Mouse (Mus musculus) heart, embryonic 16.5 days (tissue): ENCODE results near the gene Plekhg1. TPM values are rescaled to one million over a fixed set of nuclear protein-coding genes. Genes with fewer than 3 reads are reported as not detected.

Source experiments
- ATAC-seq: fragments of 200-750 bp; cut with Nextera tagmentation; replicated peaks from 2 replicates; pipeline ENCODE4 v1.8.0; 2017; ENCODE audit warnings: moderate number of reproducible peaks; ENCODE audit not compliant: insufficient read depth, low FRiP score; ENCODE audit errors: extremely low read depth
- H3K27ac ChIP-seq: fragments of 300-500 bp; sonication (generic); 2 replicates; pipeline ENCODE4 v1.5.1; 2014; ENCODE audit warnings: mild to moderate bottlenecking, low read length, control low read depth, moderate library complexity
- H3K27me3 ChIP-seq: fragments of 300-500 bp; sonication (generic); 2 replicates; pipeline ENCODE4 v1.6.1; 2014; ENCODE audit warnings: low read length, mixed read lengths; ENCODE audit not compliant: control insufficient read depth, insufficient read depth
- H3K36me3 ChIP-seq: fragments of 300-500 bp; sonication (generic); 2 replicates; pipeline ENCODE4 v1.6.1; 2014; ENCODE audit not compliant: control insufficient read depth, insufficient read depth
- H3K4me1 ChIP-seq: fragments of 300-500 bp; sonication (generic); 2 replicates; pipeline ENCODE4 v1.6.1; 2014; ENCODE audit warnings: low read length, mixed read lengths; ENCODE audit not compliant: control insufficient read depth, insufficient read depth
- H3K4me2 ChIP-seq: fragments of 300-500 bp; sonication (generic); 2 replicates; pipeline ENCODE4 v1.6.1; 2014; ENCODE audit warnings: low read depth, mild to moderate bottlenecking, control low read depth, low read length
- H3K4me3 ChIP-seq: fragments of 300-500 bp; sonication (generic); 2 replicates; pipeline ENCODE4 v1.5.1; 2014; ENCODE audit warnings: mild to moderate bottlenecking, control low read depth, low read length
- H3K9ac ChIP-seq: fragments of 300-500 bp; sonication (generic); 2 replicates; pipeline ENCODE4 v1.6.1; 2014; ENCODE audit warnings: low read length, control low read depth
- H3K9me3 ChIP-seq: fragments of 300-500 bp; sonication (generic); replicated peaks from 2 replicates; pipeline ENCODE4 v1.6.1; 2016; ENCODE audit warnings: low read length; ENCODE audit not compliant: control insufficient read depth
- WGBS: fragments of 180-500 bp; shearing (Covaris S2); extraction: QIAGEN DNeasy Blood & Tissue Kit; methylation state at CpG from one replicate; pipeline ENCODE4 v1.1.7; 2014; 5-methylcytosine and 5-hydroxymethylcytosine counted together
- polyA plus RNA-seq: library from polyadenylated mRNA; unstranded; fragments of >200 nt; fragmentation: Nextera tagmentation; extraction: Ambion mirVana; gene quantifications from 2 replicates; pipeline ENCODE4 v1.2.1, GENCODE M21; 2015

Gene Plekhg1
- polyA plus RNA-seq, 1 experiment from 2014 or later = 9.3 TPM

GRCm38 (mm10) chr10:3830618-3831017, 90.5 kb downstream of the Plekhg1 start:
- WGBS = 90% methylated on average over 1 of the region's 1 CpGs

GRCm38 (mm10) chr10:3831597-3832351, 91.6 kb downstream of the Plekhg1 start:
- Histone ChIP-seq H3K36me3 (no peaks in the 10 kb centered on the region), H3K9ac (no peak overlapping the region), H3K4me2 (no peak overlapping the region), H3K9me3 (no peaks in the 10 kb centered on the region), H3K27me3 (no peaks in the 10 kb centered on the region), H3K27ac (peak overlapping the region; percentile 47), H3K4me1 (no peaks in the 10 kb centered on the region), H3K4me3 (no peak overlapping the region)
- peak; percentile 62; the same call in 1 of the 2 replicates for ATAC-seq
- WGBS = 75% methylated on average over 11 of the region's 11 CpGs

More at GRCm38 (mm10) chr10:3830618-3831017, 90.5 kb downstream of the Plekhg1 start:
- Histone ChIP-seq H3K9me3 (no peaks in the 10 kb centered on the region), H3K4me2 (no peak overlapping the region), H3K9ac (no peak overlapping the region), H3K27me3 (no peaks in the 10 kb centered on the region), H3K36me3 (no peaks in the 10 kb centered on the region), H3K27ac (no peak overlapping the region), H3K4me3 (no peak overlapping the region), H3K4me1 (no peaks in the 10 kb centered on the region)
- no peak for ATAC-seq

GRCm38 (mm10) chr10:3834060-3834459, 93.9 kb downstream of the Plekhg1 start:
- no peaks in the 10 kb centered on the region for H3K36me3 ChIP-seq
- H3K9ac ChIP-seq = no peak overlapping the region
- no peaks in the 10 kb centered on the region for H3K27me3 ChIP-seq
- H3K4me1 ChIP-seq = no peaks in the 10 kb centered on the region
- H3K27ac ChIP-seq = no peak overlapping the region
- H3K9me3 ChIP-seq = no peaks in the 10 kb centered on the region
- no peak for ATAC-seq
- 96% methylated on average over 1 of the region's 1 CpGs for WGBS
- no peak overlapping the region for H3K4me2 ChIP-seq
- no peak overlapping the region for H3K4me3 ChIP-seq

GRCm38 (mm10) chr10:3834678-3835077, 94.5 kb downstream of the Plekhg1 start:
- H3K27me3 ChIP-seq = no peaks in the 10 kb centered on the region
- H3K27ac ChIP-seq = no peak overlapping the region
- no peaks in the 10 kb centered on the region for H3K4me1 ChIP-seq
- H3K4me2 ChIP-seq = no peak overlapping the region
- no peak overlapping the region for H3K9ac ChIP-seq
- ATAC-seq = no peak
- 79% methylated on average over 7 of the region's 7 CpGs for WGBS
- H3K9me3 ChIP-seq = no peaks in the 10 kb centered on the region
- no peaks in the 10 kb centered on the region for H3K36me3 ChIP-seq
- H3K4me3 ChIP-seq = no peak overlapping the region

GRCm38 (mm10) chr10:3835616-3836015, 95.5 kb downstream of the Plekhg1 start:
- H3K9ac ChIP-seq = no peak overlapping the region
- no peaks in the 10 kb centered on the region for H3K4me1 ChIP-seq
- H3K27me3 ChIP-seq = no peaks in the 10 kb centered on the region
- no peaks in the 10 kb centered on the region for H3K9me3 ChIP-seq
- H3K36me3 ChIP-seq = no peaks in the 10 kb centered on the region
- 52% methylated on average over 10 of the region's 10 CpGs for WGBS
- H3K4me2 ChIP-seq = no peak overlapping the region
- ATAC-seq = no peak
- 0 out of 2 replicates have a peak overlapping the region, but pooled peaks have one; percentile 13 for H3K27ac ChIP-seq
- no peak overlapping the region for H3K4me3 ChIP-seq

GRCm38 (mm10) chr10:3839748-3840432, 99.7 kb downstream of the Plekhg1 start:
- no peaks in the 10 kb centered on the region for H3K27me3 ChIP-seq
- no peak for ATAC-seq
- H3K4me3 ChIP-seq = no peak overlapping the region
- H3K4me2 ChIP-seq = no peak overlapping the region
- no peaks in the 10 kb centered on the region for H3K9me3 ChIP-seq
- H3K9ac ChIP-seq = no peak overlapping the region
- no peak overlapping the region for H3K27ac ChIP-seq
- 58% methylated on average over 6 of the region's 6 CpGs for WGBS
- no peaks in the 10 kb centered on the region for H3K4me1 ChIP-seq
- no peaks in the 10 kb centered on the region for H3K36me3 ChIP-seq

- 74% methylated on average over 5 of the region's 5 CpGs for WGBS
- Histone ChIP-seq H3K36me3 (no peaks in the 10 kb centered on the region), H3K27ac (no peak overlapping the region), H3K27me3 (no peaks in the 10 kb centered on the region), H3K4me1 (no peaks in the 10 kb centered on the region), H3K4me3 (no peak overlapping the region), H3K9me3 (no peaks in the 10 kb centered on the region), H3K9ac (no peak overlapping the region), H3K4me2 (no peak overlapping the region)
- no peak for ATAC-seq
Measured at GRCm38 (mm10) chr10:3844430-3844829, 104.3 kb downstream of the Plekhg1 start.

- Histone ChIP-seq H3K9ac (no peak overlapping the region), H3K27ac (no peak overlapping the region), H3K4me3 (no peak overlapping the region), H3K4me1 (no peaks in the 10 kb centered on the region), H3K9me3 (no peaks in the 10 kb centered on the region), H3K36me3 (0 out of 2 replicates have a peak, but pooled peaks cover 3% of the 10 kb centered on the region), H3K27me3 (no peaks in the 10 kb centered on the region), H3K4me2 (no peak overlapping the region)
- WGBS = 55% methylated on average over 2 of the region's 2 CpGs
- no peak for ATAC-seq
Measured at GRCm38 (mm10) chr10:3847021-3847420, 106.9 kb downstream of the Plekhg1 start.

- Histone ChIP-seq H3K9ac (no peak overlapping the region), H3K4me3 (no peak overlapping the region), H3K4me2 (no peak overlapping the region), H3K9me3 (no peaks in the 10 kb centered on the region), H3K4me1 (peaks cover 4% of the 10 kb centered on the region; the same call in 1 of the 2 replicates), H3K36me3 (0 out of 2 replicates have a peak, but pooled peaks cover 3% of the 10 kb centered on the region), H3K27ac (peak overlapping the region; percentile 35; the same call in 1 of the 2 replicates), H3K27me3 (no peaks in the 10 kb centered on the region)
- ATAC-seq = no peak
- 20% methylated on average over 2 of the region's 2 CpGs for WGBS
Measured at GRCm38 (mm10) chr10:3851461-3851860, 111.3 kb downstream of the Plekhg1 start.
